Mouse (Mus musculus) myocyte (in vitro differentiated cells): Measurements from ENCODE around the gene Olfr20. TPM values are rescaled to one million over a fixed set of nuclear protein-coding genes. Genes with fewer than 3 reads are reported as not detected.
A peak's percentile ranks its signal among the peaks of the same experiment; 100 is the strongest.

Experiments
- H3K27me3 ChIP-seq: one replicate; pipeline ENCODE4 v1.6.1; 2011; ENCODE audit not compliant: control insufficient read depth, insufficient read depth, insufficient read length
- H3K36me3 ChIP-seq: one replicate; pipeline ENCODE4 v1.6.1; 2011; ENCODE audit not compliant: control insufficient read depth, insufficient read depth
- H3K4me2 ChIP-seq: one replicate; pipeline ENCODE4 v1.6.1; 2011; ENCODE audit warnings: low read depth, control low read depth
- H3K4me3 ChIP-seq: one replicate; pipeline ENCODE4 v1.5.1; 2011; ENCODE audit warnings: mild to moderate bottlenecking, control low read depth, moderate library complexity
- H3K79me2 ChIP-seq: one replicate; pipeline ENCODE4 v1.6.1; 2011; ENCODE audit not compliant: control insufficient read depth, insufficient read depth
- H3ac ChIP-seq: one replicate; pipeline ENCODE4 v1.6.1; 2011; ENCODE audit not compliant: control insufficient read depth, insufficient read length
- CEBPB ChIP-seq: IDR thresholded peaks from 2 replicates; pipeline ENCODE4 v1.6.1; 2011; ENCODE audit warnings: mild to moderate bottlenecking, moderate library complexity; ENCODE audit not compliant: poor library complexity, insufficient read depth, severe bottlenecking
- E2F4 ChIP-seq: IDR thresholded peaks from one replicate; pipeline ENCODE4 v1.6.1; 2011; ENCODE audit warnings: mild to moderate bottlenecking, control low read depth, moderate library complexity; ENCODE audit not compliant: insufficient read depth
- MAX ChIP-seq: IDR thresholded peaks from one replicate; pipeline ENCODE4 v1.6.1; 2011; ENCODE audit warnings: low read depth, mild to moderate bottlenecking, control low read depth
- MYOD1 ChIP-seq, 3 experiments: IDR thresholded peaks; one replicate each; pipeline ENCODE4 v1.6.1; 2011; ENCODE audit warnings: control low read depth in 2 of 3, low read depth in 2 of 3, mild to moderate bottlenecking in 2 of 3, moderate library complexity in 1 of 3; ENCODE audit not compliant: insufficient read length in 2 of 3, control insufficient read depth in 1 of 3
- MYOG ChIP-seq, 3 experiments: IDR thresholded peaks; one replicate each; pipeline ENCODE4 v1.6.1; 2011; ENCODE audit warnings: control low read depth in 2 of 3, low read depth in 2 of 3, mild to moderate bottlenecking in 2 of 3; ENCODE audit not compliant: insufficient read length in 2 of 3, control insufficient read depth in 1 of 3, insufficient read depth in 1 of 3
- POLR2A ChIP-seq: IDR thresholded peaks from one replicate; pipeline ENCODE4 v1.6.1; 2011; ENCODE audit warnings: low read depth, mild to moderate bottlenecking, control low read depth, moderate library complexity; ENCODE audit not compliant: insufficient read length
- POLR2AphosphoS2 ChIP-seq: IDR thresholded peaks from one replicate; pipeline ENCODE4 v1.6.1; 2011; ENCODE audit warnings: low read depth, control low read depth; ENCODE audit not compliant: insufficient read length
- REST ChIP-seq: IDR thresholded peaks from one replicate; pipeline ENCODE4 v1.6.1; 2011; ENCODE audit warnings: mild to moderate bottlenecking, control low read depth, moderate library complexity; ENCODE audit not compliant: insufficient read depth, insufficient read length
- SRF ChIP-seq: IDR thresholded peaks from one replicate; pipeline ENCODE4 v1.6.1; 2011; ENCODE audit warnings: low read depth; ENCODE audit not compliant: control insufficient read depth, insufficient read length
- TCF12 ChIP-seq: IDR thresholded peaks from one replicate; pipeline ENCODE4 v1.6.1; 2011; ENCODE audit warnings: mild to moderate bottlenecking, control low read depth; ENCODE audit not compliant: poor library complexity, insufficient read depth, severe bottlenecking
- TCF3 ChIP-seq: IDR thresholded peaks from one replicate; pipeline ENCODE4 v1.6.1; 2011; ENCODE audit warnings: low read depth, control low read depth; ENCODE audit not compliant: insufficient read length
- USF1 ChIP-seq: IDR thresholded peaks from one replicate; pipeline ENCODE4 v1.6.1; 2011; ENCODE audit warnings: low read depth, mild to moderate bottlenecking, control low read depth, moderate library complexity
- polyA plus RNA-seq: library from polyadenylated mRNA; unstranded; fragments of >200 nt; fragmentation: generic; extraction: Trizol; gene quantifications from one replicate; pipeline ENCODE4 v1.2.1, GENCODE M21; 2012; ENCODE audit warnings: missing spikeins

Gene Olfr20
- polyA plus RNA-seq, 1 experiment = not detected

DNA sequence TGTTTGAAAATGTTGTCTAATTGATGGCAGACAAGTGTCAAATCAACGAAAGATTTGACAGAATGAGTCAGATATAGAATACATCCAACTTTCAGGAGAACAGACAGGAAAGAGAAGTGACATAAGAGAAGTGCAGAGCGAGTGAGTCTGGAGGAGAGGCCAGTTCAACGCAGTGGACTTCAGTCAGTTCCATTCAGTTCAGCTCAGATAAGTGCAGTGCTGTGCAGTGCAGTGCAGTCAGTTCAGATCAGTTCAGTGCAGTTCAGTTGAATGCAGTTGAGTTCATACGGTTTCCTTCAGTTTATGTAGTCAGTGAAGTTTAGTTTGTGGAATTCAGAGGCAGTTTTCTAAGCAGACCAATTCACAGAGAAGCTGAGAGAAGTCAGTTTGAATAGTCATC is 13.7 kb upstream of the Olfr20 start:
- H3K79me2 ChIP-seq = no peaks in the 10 kb centered on the region
- TF ChIP-seq E2F4 (no peak), CEBPB (no peak), TCF12 (no peak), SRF (no peak), REST (no peak), USF1 (no peak), MAX (no peak), MYOG (IDR thresholded peaks at IDR 0.05; ENCODE audit: control insufficient read depth in 1 of 3, insufficient read depth in 1 of 3, insufficient read length in 2 of 3, low read depth in 2 of 3) (no peak), MYOD1 (IDR thresholded peaks at IDR 0.05; ENCODE audit: control insufficient read depth in 1 of 3, insufficient read length in 2 of 3, low read depth in 2 of 3) (no peak), TCF3 (no peak), POLR2A (no peak), POLR2AphosphoS2 (no peak)
- H3ac ChIP-seq = no peak overlapping the region
- H3K4me3 ChIP-seq = no peak overlapping the region
- H3K27me3 ChIP-seq = no peaks in the 10 kb centered on the region
- H3K36me3 ChIP-seq = no peaks in the 10 kb centered on the region
- H3K4me2 ChIP-seq = no peak overlapping the region

DNA sequence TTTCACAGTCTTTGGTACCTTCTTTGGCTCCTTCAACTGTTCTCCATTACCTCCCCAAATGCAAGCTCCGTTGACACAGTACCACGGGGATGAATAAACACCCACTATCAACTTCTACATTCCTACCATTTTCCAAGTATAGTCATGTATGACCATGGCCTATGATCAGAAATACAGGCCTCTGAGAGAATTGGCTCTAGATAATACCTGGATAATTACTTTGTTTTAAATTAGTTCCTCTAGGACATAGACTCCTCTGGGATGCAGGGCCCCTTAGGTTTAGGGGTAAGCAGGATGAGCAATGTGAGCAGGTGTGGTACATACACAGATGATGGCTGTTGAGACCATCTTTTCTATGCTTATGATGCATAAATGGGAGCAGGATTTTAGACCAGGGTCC is 20.4 kb downstream of the Olfr20 start, which contains the start of gene Olfr376:
Olfr376 (plus strand) TSS at position 301 of the 400 bp plus-strand sequence.
- no peak for TF ChIP-seq POLR2A
- no peak for TF ChIP-seq MYOD1 (IDR thresholded peaks at IDR 0.05; ENCODE audit: control insufficient read depth in 1 of 3, insufficient read length in 2 of 3, low read depth in 2 of 3)
- no peak for TF ChIP-seq SRF
- TF ChIP-seq CEBPB = no peak
- no peak for TF ChIP-seq USF1
- TF ChIP-seq TCF3 = no peak
- TF ChIP-seq TCF12 = no peak
- no peak for TF ChIP-seq REST
- TF ChIP-seq E2F4 = no peak
- no peak for TF ChIP-seq MAX
- no peak for TF ChIP-seq MYOG (IDR thresholded peaks at IDR 0.05; ENCODE audit: control insufficient read depth in 1 of 3, insufficient read depth in 1 of 3, insufficient read length in 2 of 3, low read depth in 2 of 3)
- no peak for TF ChIP-seq POLR2AphosphoS2
- Histone ChIP-seq H3K27me3 (no peaks in the 10 kb centered on the region), H3K79me2 (no peaks in the 10 kb centered on the region), H3K36me3 (no peaks in the 10 kb centered on the region), H3K4me3 (no peak within 1 kb of the TSS), H3K4me2 (no peak within 1 kb of the TSS), H3ac (no peak within 1 kb of the TSS)

DNA sequence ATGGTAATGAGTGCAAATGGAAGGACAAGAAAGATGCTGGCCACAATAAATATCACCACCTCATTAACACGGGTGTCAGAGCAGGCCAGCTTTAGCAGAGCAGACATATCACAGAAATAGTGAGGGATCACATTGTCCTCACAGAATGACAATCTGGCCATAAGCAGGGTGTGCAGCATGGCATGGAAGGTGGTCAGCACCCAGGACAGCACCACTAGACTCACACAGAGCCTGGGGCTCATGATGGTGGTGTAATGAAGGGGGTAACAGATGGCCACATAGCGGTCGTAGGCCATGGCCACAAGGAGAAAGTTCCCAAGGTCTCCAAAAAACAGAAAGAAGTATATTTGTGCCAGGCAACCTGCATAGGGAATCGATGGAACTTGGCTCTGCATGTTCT is 44.8 kb downstream of the Olfr20 start:
- no peak overlapping the region for H3K4me2 ChIP-seq
- no peak overlapping the region for H3K4me3 ChIP-seq
- no peak overlapping the region for H3ac ChIP-seq
- H3K36me3 ChIP-seq = no peaks in the 10 kb centered on the region
- no peaks in the 10 kb centered on the region for H3K27me3 ChIP-seq
- TF ChIP-seq MYOD1 (IDR thresholded peaks at IDR 0.05; ENCODE audit: control insufficient read depth in 1 of 3, insufficient read length in 2 of 3, low read depth in 2 of 3) (no peak), REST (peak; percentile 85)
- H3K79me2 ChIP-seq = no peaks in the 10 kb centered on the region

DNA sequence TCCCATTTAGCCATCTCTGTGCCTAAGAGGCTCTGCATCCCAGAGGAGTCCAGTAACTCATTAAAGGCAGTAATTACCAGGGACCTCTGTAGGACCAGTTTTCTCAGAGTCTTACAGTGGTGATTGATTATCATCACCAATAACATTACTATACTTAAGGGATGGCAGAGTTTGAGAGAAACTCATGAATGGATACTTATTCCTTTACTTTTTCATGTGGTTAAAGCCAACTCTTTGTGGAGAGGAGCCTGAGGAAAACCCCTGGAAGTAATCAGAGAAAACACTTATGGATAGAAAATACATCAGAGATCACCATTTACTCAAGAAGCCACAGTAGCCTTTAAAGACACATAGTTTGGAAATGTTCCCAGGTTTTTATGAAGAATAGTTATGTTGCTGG is 48.9 kb downstream of the Olfr20 start, which contains the start of gene Olfr1:
Olfr1 (minus strand) TSS at position 101 of the 400 bp plus-strand sequence.
- Histone ChIP-seq H3ac (no peak within 1 kb of the TSS), H3K4me3 (no peak within 1 kb of the TSS), H3K4me2 (no peak within 1 kb of the TSS), H3K36me3 (no peaks in the 10 kb centered on the region), H3K27me3 (no peaks in the 10 kb centered on the region), H3K79me2 (no peaks in the 10 kb centered on the region)
- TF ChIP-seq MYOD1 (IDR thresholded peaks at IDR 0.05; ENCODE audit: control insufficient read depth in 1 of 3, insufficient read length in 2 of 3, low read depth in 2 of 3) (no peak), SRF (no peak), POLR2AphosphoS2 (no peak), POLR2A (no peak)

Other genes starting within 250 kb of the Olfr20 start
- gene Haspin, start 212.5 kb upstream of the Olfr20 start, polyA plus RNA-seq = 3.3 TPM
- 3.5 TPM for gene P2rx5, start 190.4 kb upstream of the Olfr20 start, polyA plus RNA-seq
- gene Emc6, start 173.7 kb upstream of the Olfr20 start, polyA plus RNA-seq = 68.2 TPM
- 85.2 TPM for gene Tax1bp3, start 173.7 kb upstream of the Olfr20 start, polyA plus RNA-seq
- 11.6 TPM for gene Ctns, start 151.7 kb upstream of the Olfr20 start, polyA plus RNA-seq
- 1.3 TPM for gene Shpk, start 151.3 kb upstream of the Olfr20 start, polyA plus RNA-seq
- gene Trpv1, start 116.5 kb upstream of the Olfr20 start, polyA plus RNA-seq = 0.17 TPM
- 0.05 TPM for gene Trpv3, start 83.4 kb upstream of the Olfr20 start, polyA plus RNA-seq
- gene Aspa, start 21.2 kb upstream of the Olfr20 start, polyA plus RNA-seq = 5.3 TPM
- not detected for gene Gm49340, start 21.0 kb upstream of the Olfr20 start, polyA plus RNA-seq
- not detected for gene Spata22, start 21.0 kb upstream of the Olfr20 start, polyA plus RNA-seq
- gene Olfr376, start 20.5 kb downstream of the Olfr20 start, polyA plus RNA-seq = not detected
- not detected for gene Olfr1, start 48.8 kb downstream of the Olfr20 start, polyA plus RNA-seq
- not detected for gene Olfr378, start 77.7 kb downstream of the Olfr20 start, polyA plus RNA-seq
- gene Olfr380, start 106.7 kb downstream of the Olfr20 start, polyA plus RNA-seq = not detected
- not detected for gene Olfr381, start 140.8 kb downstream of the Olfr20 start, polyA plus RNA-seq
- gene Olfr382, start 166.4 kb downstream of the Olfr20 start, polyA plus RNA-seq = not detected
- gene Olfr385, start 242.2 kb downstream of the Olfr20 start, polyA plus RNA-seq = not detected
- not detected for gene Olfr384, start 247.8 kb downstream of the Olfr20 start, polyA plus RNA-seq